Mouse (Mus musculus) liver, postnatal 0 days (tissue): ENCODE measurements around the gene Slc13a5. TPM values are rescaled to one million over a fixed set of nuclear protein-coding genes. Genes with fewer than 3 reads are reported as not detected.

Experiments used
- ATAC-seq: fragments of 200-750 bp; cut with Nextera tagmentation; 2 replicates; pipeline ENCODE4 v1.8.0; 2017; ENCODE audit warnings: mild to moderate bottlenecking, moderate library complexity
- DNase-seq: peaks from one replicate; pipeline ENCODE4 v3.0.0-alpha.2; 2016
- H3K27ac ChIP-seq: fragments of 300-500 bp; sonication (generic); 2 replicates; pipeline ENCODE4 v1.5.1; 2014; ENCODE audit warnings: antibody characterized with exemption, moderate library complexity, mild to moderate bottlenecking, low read depth
- H3K27me3 ChIP-seq: fragments of 300-500 bp; sonication (generic); 2 replicates; pipeline ENCODE4 v1.6.1; 2014; ENCODE audit warnings: low read length, control low read depth, mixed read lengths; ENCODE audit not compliant: insufficient read depth
- H3K36me3 ChIP-seq: fragments of 300-500 bp; sonication (generic); replicated peaks from 2 replicates; pipeline ENCODE4 v1.6.1; 2014; ENCODE audit warnings: mild to moderate bottlenecking, control low read depth, low read length, moderate library complexity, mixed read lengths; ENCODE audit not compliant: insufficient read depth
- H3K4me1 ChIP-seq: fragments of 300-500 bp; sonication (generic); 2 replicates; pipeline ENCODE4 v1.6.1; 2014; ENCODE audit warnings: antibody characterized with exemption, mild to moderate bottlenecking, control low read depth; ENCODE audit not compliant: insufficient read depth
- H3K4me2 ChIP-seq: fragments of 300-500 bp; sonication (generic); 2 replicates; pipeline ENCODE4 v1.6.1; 2014; ENCODE audit warnings: low read depth, mild to moderate bottlenecking, low read length, moderate library complexity, mixed read lengths
- H3K4me3 ChIP-seq: fragments of 300-500 bp; sonication (generic); 2 replicates; pipeline ENCODE4 v1.5.1; 2014; ENCODE audit warnings: low read depth, low read length
- H3K9ac ChIP-seq: fragments of 300-500 bp; sonication (generic); replicated peaks from 2 replicates; pipeline ENCODE4 v1.6.1; 2014; ENCODE audit warnings: mild to moderate bottlenecking, moderate library complexity
- H3K9me3 ChIP-seq: fragments of 300-500 bp; sonication (generic); 2 replicates; pipeline ENCODE4 v1.6.1; 2016; ENCODE audit warnings: mild to moderate bottlenecking, control low read depth, low read length, mixed read lengths
- CTCF ChIP-seq: sonication (generic); IDR thresholded peaks from 2 replicates; pipeline ENCODE4 v1.5.1; 2016; ENCODE audit warnings: antibody characterized with exemption, low read depth
- EP300 ChIP-seq: IDR thresholded peaks from 2 replicates; pipeline ENCODE4 v1.6.1; 2016; ENCODE audit warnings: antibody characterized with exemption, low read depth, mild to moderate bottlenecking
- WGBS: fragments of 180-500 bp; shearing (Covaris S2); extraction: QIAGEN DNeasy Blood & Tissue Kit; methylation state at CpG from one replicate; pipeline ENCODE4 v1.1.7; 2014; ENCODE audit not compliant: insufficient replicate concordance; 5-methylcytosine and 5-hydroxymethylcytosine counted together
- polyA plus RNA-seq: library from polyadenylated mRNA; unstranded; fragments of >200 nt; fragmentation: Nextera tagmentation; extraction: Ambion mirVana; gene quantifications from 2 replicates; pipeline ENCODE4 v1.2.1, GENCODE M21; 2015

The Slc13a5 gene
- polyA plus RNA-seq, 1 experiment from 2014 or later, result not detected

DNA sequence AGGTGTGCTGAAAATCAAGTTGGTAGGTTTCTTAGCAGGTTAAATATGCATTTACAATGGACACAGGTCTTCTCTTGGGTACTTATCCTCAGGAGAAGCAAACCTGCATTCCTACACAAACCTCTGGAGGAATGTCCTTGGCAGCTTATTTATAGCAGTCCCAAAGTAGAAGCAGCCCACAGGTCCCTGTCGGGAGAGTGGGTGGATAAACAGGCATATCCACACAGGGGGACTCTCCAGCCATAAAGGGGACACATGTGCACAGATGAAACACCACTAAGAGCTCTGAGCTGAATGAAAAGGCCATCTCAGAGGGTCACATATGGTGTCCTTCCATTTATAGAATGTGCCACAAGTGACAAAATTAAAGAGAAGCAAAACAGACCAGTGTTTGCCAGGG, 4.7 kb upstream of the Slc13a5 start:
- no peak for ATAC-seq

DNA sequence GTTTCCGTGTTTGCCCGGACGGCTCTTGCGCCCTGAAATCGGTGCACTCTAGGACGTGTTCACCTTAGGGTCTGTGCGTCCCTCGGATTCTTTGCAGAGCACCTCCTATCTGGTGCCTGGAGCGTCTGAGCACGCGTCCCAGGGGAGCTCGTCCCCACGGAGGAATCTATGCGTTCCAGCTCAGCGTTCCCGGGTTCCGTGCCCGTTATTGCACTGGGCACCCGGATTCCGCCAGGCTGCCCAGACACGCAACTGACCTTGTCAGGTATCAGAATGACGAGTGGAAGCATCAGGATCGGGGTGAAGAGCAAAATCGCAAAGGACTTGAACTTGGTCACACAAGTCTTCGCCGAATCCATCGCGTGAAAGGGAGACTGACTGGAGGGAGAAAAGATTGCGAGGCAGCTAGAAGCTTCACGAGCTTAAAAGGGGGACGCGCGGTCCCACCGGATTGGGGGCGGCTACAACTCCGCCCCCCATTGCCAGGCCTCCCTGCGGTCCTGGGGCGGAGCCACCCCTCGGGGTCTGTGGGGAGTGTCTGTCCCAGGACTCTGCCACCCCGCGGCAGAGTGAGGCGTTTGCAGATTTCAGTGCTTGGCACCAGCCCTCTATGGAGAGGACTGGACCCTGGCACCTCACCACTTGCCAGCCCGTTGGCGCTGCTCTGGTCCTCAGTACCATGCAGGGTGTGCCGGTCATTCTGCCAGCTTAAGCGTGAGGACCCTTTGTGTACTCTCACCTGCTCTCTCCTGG, 639 bp downstream of the Slc13a5 start:
- no peaks in the 10 kb centered on the region for H3K9me3 ChIP-seq
- TF ChIP-seq CTCF (peak; percentile 49), EP300 (no peak)
- DNase-seq (peak; percentile 47), ATAC-seq (peak; percentile 33; the same call in 1 of the 2 replicates)
- H3K4me2 ChIP-seq, result peak overlapping the region; percentile 67
- peak overlapping the region; percentile 32 for H3K4me3 ChIP-seq
- no peaks in the 10 kb centered on the region for H3K36me3 ChIP-seq
- peaks cover 9% of the 10 kb centered on the region for H3K4me1 ChIP-seq
- H3K27ac ChIP-seq, result no peak overlapping the region
- WGBS, result 1% methylated on average over 46 of the region's 46 CpGs
- H3K9ac ChIP-seq, result no peak overlapping the region
- H3K27me3 ChIP-seq, result peaks cover 33% of the 10 kb centered on the region

More for the DNA sequence above, 4.7 kb upstream of the Slc13a5 start:
- H3K4me2 ChIP-seq, result no peak overlapping the region
- no peak for DNase-seq
- no peak overlapping the region for H3K4me3 ChIP-seq
- no peaks in the 10 kb centered on the region for H3K9me3 ChIP-seq
- peaks cover 10% of the 10 kb centered on the region for H3K27me3 ChIP-seq
- no peak overlapping the region for H3K9ac ChIP-seq
- TF ChIP-seq EP300 (no peak), CTCF (no peak)
- WGBS, result 44% methylated on average over 1 of the region's 1 CpGs
- H3K36me3 ChIP-seq, result no peaks in the 10 kb centered on the region
- peaks cover 5% of the 10 kb centered on the region for H3K4me1 ChIP-seq
- no peak overlapping the region for H3K27ac ChIP-seq

DNA sequence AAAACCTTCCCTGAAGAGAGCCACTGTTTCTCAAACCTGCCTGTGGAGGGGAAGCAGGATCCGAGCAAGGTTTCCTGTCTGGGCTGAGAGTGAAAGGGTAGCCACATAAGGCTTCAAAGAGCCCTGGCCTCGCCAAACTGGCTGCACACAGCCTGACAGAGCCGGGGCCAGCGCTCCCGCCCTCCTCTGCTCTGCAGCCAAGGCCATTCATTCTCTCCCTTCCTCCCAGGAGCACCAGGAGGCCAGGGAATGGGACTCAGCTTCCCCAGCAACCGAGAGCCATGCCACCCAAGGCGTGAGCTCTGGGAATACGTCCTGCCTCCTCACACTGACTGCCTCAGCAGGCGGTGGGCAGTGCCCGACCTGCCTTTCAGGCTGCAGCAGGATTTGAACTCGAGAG, 1.5 kb downstream of the Slc13a5 start:
- Histone ChIP-seq H3K4me1 (peaks cover 9% of the 10 kb centered on the region), H3K4me3 (no peak overlapping the region), H3K4me2 (no peak overlapping the region), H3K27ac (no peak overlapping the region), H3K36me3 (no peaks in the 10 kb centered on the region), H3K9ac (no peak overlapping the region), H3K9me3 (no peaks in the 10 kb centered on the region), H3K27me3 (peaks cover 33% of the 10 kb centered on the region)
- ATAC-seq (no peak), DNase-seq (no peak)
- WGBS, result 10% methylated on average over 11 of the region's 11 CpGs
- no peak for TF ChIP-seq EP300
- TF ChIP-seq CTCF, result no peak

DNA sequence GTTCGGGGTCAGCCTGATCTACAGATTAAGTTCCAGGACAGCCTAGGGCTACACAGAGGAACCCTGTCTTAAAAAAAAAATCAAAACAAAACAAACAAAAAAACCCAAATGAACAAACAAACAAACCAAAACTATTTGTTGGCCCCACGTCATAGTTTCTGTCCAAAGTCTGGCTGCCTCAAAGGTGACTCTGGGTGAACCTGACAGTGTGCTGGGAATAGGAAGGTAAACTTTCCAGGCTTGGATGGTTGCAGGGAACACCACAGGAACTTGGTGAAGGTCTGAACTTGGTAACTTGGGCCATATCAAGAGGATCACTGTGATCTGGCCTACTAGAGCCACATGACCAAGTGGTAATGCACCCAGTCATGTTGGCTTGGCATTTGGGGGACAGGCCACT, 10.6 kb downstream of the Slc13a5 start:
- WGBS, result 69% methylated on average over 2 of the region's 2 CpGs

GRCm38 (mm10) chr11:72255629-72256028, 11.4 kb downstream of the Slc13a5 start:
- H3K27ac ChIP-seq, result no peak overlapping the region
- no peak for TF ChIP-seq CTCF
- TF ChIP-seq EP300, result no peak
- H3K4me3 ChIP-seq, result no peak overlapping the region
- ATAC-seq, result no peak
- no peaks in the 10 kb centered on the region for H3K9me3 ChIP-seq
- H3K4me2 ChIP-seq, result no peak overlapping the region
- WGBS, result 86% methylated on average over 4 of the region's 4 CpGs
- H3K4me1 ChIP-seq, result no peaks in the 10 kb centered on the region
- no peaks in the 10 kb centered on the region for H3K36me3 ChIP-seq
- DNase-seq, result no peak
- no peaks in the 10 kb centered on the region for H3K27me3 ChIP-seq
- H3K9ac ChIP-seq, result no peak overlapping the region

More for the DNA sequence above, 10.6 kb downstream of the Slc13a5 start:
- no peaks in the 10 kb centered on the region for H3K36me3 ChIP-seq
- H3K4me1 ChIP-seq, result no peaks in the 10 kb centered on the region
- no peak overlapping the region for H3K27ac ChIP-seq
- no peaks in the 10 kb centered on the region for H3K9me3 ChIP-seq
- no peak overlapping the region for H3K4me2 ChIP-seq
- no peak for TF ChIP-seq CTCF
- TF ChIP-seq EP300, result no peak
- DNase-seq (no peak), ATAC-seq (0 out of 2 replicates have a peak, but pooled peaks have one; percentile 35)
- H3K9ac ChIP-seq, result no peak overlapping the region
- H3K27me3 ChIP-seq, result no peaks in the 10 kb centered on the region
- no peak overlapping the region for H3K4me3 ChIP-seq

DNA sequence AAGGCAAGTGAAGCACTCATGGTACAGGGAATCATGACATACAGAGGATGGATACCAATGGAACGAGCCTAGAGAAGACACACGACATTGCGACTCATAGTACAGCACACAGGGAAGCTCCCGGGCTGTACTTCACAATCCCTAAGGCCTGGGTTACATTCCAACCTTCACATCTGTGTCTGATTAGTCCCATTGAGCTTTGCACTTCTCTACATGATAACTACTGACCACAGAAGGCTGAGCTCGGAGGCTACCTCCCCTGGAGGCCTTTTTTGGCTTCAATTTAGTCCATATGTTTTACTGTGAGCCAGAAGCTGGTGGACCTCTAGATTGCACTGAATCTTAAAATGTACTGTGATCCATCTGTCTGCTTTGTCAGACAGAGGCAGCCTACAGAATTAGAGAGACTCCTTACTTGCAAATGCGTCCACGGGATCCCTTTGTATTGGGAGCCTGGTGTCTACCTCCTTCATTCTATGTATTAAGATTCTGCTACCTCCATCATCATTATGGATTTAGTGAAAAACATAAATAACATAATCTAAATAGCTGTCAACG, 21.7 kb downstream of the Slc13a5 start:
- no peak for ATAC-seq
- no peak for TF ChIP-seq CTCF
- TF ChIP-seq EP300, result no peak
- 79% methylated on average over 8 of the region's 8 CpGs for WGBS

More for the DNA sequence above, 21.7 kb downstream of the Slc13a5 start:
- no peaks in the 10 kb centered on the region for H3K9me3 ChIP-seq
- no peak overlapping the region for H3K4me3 ChIP-seq
- no peaks in the 10 kb centered on the region for H3K36me3 ChIP-seq
- DNase-seq, result no peak
- no peak overlapping the region for H3K9ac ChIP-seq
- no peaks in the 10 kb centered on the region for H3K4me1 ChIP-seq
- H3K4me2 ChIP-seq, result no peak overlapping the region
- no peaks in the 10 kb centered on the region for H3K27me3 ChIP-seq
- no peak overlapping the region for H3K27ac ChIP-seq
